Mouse (Mus musculus): ENCODE measurements at regions not wholly inside any gene's neighbourhood (a gene's known extent, or its start where the extent isn't known, plus 50 kb on each side); places are given as distances from the start of the nearest gene placed in this dataset.
"Not testable (repeated sequence)": the region's sequence is repeated elsewhere in the genome, so short reads cannot be mapped to it uniquely, and the experiment has no call there.

- DNase-seq (ENCODE audit: low read depth, low spot score) = no peak
These were observed 697.8 kb upstream of the Got2 start for GRCm38 (mm10) chr8:96586129-96586528.

GRCm38 (mm10) chr8:96552512-96552911, 664.2 kb upstream of the Got2 start:
- no peak for DNase-seq (ENCODE audit: low read depth, low spot score)

DNA sequence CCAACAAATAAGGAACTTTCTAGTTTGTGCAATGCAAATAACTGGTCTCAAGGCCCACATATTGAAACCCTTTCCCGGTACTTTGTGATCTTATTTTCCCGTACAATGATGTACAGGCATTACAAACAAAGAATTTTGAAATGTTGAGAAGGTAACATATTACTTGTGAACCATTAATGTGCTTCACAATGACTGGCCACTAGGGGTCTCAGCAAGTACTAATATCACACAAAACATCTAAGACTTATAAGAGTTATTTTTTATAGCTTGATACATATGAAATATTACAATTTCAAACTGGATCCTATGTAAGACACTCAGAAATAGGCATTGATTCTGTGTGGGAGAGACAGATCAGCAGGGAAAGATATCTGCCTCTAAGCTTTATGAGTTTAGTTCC, 662.1 kb upstream of the Got2 start:
- DNase-seq (ENCODE audit: low read depth, low spot score) = peak; percentile 7

DNA sequence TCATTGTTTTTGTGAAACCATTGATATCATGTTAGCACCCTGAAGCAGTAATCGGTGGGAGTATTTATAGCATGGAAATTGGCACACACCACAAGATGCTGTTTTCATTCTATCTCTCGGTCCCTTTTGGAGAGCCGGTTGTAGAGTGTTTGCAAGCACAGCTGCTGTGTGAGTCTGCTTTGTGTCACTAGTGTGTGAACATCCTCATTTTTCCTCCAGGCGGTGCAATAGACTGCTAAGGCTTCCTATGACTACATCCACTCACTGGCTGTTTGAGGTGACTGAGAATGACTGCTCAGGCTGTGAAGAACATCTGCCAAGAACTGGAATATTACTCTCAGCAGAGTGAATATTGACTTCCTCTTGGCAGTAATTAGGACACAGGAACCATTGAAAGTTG, 660.3 kb upstream of the Got2 start:
- no peak for DNase-seq (ENCODE audit: low read depth, low spot score)

DNA sequence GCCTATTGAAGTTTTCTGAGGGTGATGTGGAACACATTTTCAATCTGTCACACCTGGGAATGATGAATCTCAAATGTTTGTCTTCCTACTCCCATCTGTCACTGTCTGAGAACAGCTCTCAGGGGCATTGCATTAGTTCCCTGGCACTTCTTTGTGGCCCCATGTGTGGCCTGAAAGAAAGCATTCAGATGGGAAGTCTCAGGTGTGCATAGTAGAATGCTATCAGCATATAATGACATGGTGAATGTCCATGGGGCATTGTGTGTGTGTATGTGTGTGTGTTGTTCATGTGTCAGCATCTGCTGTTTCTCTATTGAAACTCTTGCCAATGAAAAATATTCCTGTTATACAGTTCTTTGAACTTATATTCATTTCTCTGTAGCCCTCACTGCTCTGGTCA, 659.8 kb upstream of the Got2 start:
- DNase-seq (ENCODE audit: low read depth, low spot score) = no peak

- DNase-seq (ENCODE audit: low read depth, low spot score) = no peak
These were observed 653.9 kb upstream of the Got2 start for GRCm38 (mm10) chr8:96542215-96542614.

DNA sequence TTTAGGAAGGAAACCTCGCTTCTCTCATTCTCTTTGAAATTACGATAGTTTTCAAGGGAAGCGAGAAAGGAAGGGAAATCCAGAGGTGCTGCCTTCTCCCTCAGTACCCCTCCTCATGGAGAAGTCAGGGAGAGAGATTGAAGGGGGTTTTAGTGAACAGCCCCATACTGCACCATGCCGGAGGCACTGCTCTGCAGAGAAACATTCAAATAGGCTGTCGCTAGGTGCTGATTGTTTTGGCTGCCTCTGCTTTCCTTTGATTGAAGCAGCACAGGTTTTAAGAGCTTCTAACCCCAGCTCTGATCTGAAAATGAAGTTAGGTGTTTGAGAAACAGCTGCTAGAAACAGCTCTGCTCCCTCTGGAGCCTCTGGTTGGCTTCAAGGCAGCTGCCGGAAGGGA, 610.5 kb upstream of the Got2 start:
- DNase-seq (ENCODE audit: low read depth, low spot score) = no peak

DNA sequence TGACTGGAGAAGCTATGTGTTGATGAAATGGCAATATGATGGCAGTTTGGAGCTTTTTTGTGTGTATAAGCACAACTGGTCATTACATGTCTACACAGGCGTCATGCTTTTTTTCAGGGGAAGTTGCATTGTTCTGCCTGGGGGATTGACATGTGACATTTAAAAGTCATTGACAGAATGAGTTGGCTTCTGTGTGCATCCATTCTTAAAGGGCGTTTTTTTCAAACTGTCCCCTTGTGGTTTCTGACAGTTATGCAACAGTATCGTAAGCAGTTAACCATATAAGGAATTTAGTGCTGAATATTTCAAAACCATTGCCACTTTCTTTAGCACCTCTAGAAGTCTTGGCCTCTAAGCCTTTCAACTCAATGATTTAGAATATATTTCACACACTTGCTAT, 607.1 kb upstream of the Got2 start:
- DNase-seq (ENCODE audit: low read depth, low spot score) = no peak

DNA sequence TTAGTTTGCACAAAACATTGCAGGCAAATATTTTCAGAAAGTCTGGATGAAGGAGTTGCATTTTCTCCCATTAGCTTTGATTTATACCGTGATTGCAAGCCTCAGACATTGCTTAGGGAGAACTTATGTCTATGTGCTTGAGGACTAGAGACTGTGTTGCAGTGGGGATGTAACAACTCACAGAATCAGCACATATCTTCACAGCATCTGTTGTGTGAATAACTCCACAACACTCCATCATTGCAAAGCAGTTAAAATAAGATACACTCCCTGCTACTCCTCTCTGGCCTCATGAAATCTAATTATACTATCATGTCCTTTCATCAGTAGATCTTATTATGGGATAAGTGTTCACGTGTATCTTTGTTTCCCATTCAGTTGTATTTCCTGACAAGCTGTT, 601.5 kb upstream of the Got2 start:
- no peak for DNase-seq (ENCODE audit: low read depth, low spot score)

GRCm38 (mm10) chr8:96488741-96489453, 600.5 kb upstream of the Got2 start:
- no peak for DNase-seq (ENCODE audit: low read depth, low spot score)

DNA sequence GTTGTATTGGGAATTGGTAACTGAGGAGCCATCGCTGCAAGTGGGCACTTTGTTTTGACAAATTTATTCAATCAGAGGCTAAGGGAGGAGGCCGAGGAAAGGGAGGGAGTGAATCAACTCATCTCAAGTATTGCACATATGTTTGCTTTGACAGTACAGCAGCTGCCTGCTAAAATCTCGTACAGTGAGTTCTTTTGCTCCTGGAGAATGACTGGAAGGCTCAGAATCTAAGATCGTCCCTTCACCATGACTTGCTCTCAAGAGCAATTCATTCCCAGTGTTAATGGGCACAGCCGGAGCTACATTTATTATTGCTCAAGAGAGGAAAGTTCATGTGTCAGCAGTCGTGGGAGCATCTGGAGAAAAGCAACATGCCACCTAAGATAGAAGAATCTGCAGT, 567.6 kb upstream of the Got2 start:
- DNase-seq (ENCODE audit: low read depth, low spot score) = no peak

DNA sequence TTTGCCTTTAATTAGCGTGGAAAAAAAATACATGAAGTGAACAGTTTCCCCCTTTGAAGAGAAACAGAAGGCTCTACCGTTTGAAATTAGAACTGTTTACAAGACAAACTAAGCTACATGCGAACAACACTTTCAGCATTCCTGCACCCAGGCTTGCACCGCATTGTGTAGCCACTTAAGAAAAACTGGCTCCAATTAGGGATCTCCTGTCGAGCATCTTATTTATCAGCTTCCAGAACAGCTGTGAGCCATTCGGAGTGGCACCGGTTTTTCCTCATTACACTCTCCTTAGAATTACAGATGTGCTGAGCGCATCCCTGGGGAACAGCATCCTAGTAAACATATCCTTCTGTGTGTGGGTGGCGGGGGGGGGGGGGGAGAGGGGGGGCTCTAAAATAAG, 567.0 kb upstream of the Got2 start:
- DNase-seq (ENCODE audit: low read depth, low spot score) = no peak

- no peak for DNase-seq (ENCODE audit: low read depth, low spot score)
These were observed 541.4 kb upstream of the Got2 start for GRCm38 (mm10) chr8:96429708-96430107.

DNA sequence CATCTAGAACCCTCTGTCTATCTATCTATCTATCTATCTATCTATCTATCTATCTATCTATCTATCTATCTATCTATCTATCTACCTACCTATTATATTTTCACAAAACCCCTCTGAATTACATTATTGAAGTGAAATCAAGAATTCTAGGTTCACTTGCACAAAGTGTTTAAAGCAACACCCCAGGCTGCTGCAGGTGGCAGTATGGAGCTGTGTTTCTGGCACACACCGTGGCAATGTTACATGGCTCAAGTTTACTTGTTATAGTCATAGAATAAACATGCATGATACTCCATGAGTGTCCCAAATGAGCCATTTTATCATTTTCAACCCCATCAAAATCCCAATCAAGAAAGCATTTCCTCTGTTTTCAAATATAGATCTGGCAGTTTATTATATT, 538.6 kb upstream of the Got2 start:
- DNase-seq (ENCODE audit: low read depth, low spot score) = no peak

- DNase-seq (ENCODE audit: low read depth, low spot score) = no peak
These were observed 521.3 kb upstream of the Got2 start for GRCm38 (mm10) chr8:96409601-96410000.

GRCm38 (mm10) chr8:96404549-96405145, 516.3 kb upstream of the Got2 start:
- no peak for DNase-seq (ENCODE audit: low read depth, low spot score)

- DNase-seq (ENCODE audit: low read depth, low spot score) = no peak
These were observed 515.3 kb upstream of the Got2 start for GRCm38 (mm10) chr8:96403669-96404068.

DNA sequence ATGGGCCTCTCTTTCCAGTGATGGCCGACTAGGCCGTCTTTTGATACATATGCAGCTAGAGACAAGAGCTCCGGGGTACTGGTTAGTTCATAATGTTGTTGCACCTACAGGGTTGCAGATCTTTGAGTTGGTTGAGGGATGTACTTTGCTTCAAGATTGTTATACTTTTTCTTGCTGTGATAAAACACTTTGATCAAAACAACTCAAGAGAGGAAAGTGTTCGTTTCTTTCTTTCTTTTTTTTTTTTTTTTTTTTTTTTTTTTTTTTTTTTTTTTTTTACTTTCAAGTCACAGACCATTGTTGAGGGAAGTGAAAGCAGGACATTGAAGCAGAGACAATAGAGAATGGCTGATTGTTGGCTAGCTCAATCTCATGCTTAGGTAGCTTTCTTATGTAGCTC, 511.0 kb upstream of the Got2 start:
- not testable (repeated sequence) for DNase-seq (ENCODE audit: low read depth, low spot score)

DNA sequence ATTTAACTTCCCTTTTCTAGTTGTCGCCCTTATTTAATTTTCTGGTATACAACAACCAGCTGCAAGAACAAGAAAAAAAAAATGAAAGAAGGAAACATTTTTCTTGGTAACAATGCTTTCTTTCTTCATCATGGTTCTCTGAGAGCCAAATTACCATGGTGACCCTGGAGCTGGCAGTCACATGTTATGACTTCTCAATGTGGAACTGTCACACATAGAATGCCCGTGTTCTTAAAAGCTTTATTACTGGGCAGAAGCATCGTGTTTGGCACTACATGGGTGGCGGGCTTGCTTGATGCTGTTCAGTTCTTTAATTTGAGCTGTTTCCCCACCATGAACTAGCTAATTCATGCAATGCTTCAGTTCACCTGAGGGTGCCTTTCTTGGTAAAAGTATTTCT, 504.7 kb upstream of the Got2 start:
- no peak for DNase-seq (ENCODE audit: low read depth, low spot score)

DNA sequence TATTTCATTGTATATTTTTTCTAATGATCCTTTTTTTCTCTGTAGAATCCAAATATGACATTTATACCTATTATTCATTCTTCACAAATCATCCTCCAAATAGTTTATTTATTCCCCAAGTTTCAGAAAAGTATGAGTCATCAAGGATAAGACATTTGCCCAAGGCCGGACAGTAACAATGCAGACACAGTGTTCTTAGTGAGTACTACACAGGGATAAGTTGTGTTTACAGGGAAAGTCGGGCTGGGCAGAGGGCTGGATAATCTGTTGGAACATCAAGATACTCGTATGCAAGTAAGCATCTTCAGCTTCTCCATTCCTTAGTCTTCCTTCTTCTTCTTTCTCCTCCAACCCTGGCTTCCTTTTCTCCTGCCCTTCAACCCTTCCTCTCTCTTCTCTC, 500.9 kb upstream of the Got2 start:
- DNase-seq (ENCODE audit: low read depth, low spot score) = no peak

DNA sequence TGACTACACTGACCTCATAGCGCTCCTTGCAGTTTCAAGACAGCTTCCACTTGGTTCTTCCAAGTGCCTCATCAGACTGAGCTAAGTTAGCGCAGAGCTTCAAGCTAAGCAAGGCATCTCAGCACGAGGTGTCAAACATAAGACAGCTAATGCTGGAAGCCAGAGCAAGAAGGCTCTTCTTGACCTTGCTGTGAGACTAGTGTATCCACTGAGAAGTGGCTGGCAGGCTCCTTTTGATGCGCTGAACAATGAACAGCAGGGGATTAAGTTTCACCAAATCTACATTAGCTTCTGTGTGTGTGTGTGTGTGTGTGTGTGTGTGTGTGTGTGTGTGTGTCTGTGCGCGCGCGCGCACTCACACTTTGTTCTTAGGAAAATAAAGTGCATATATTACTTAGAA, 482.2 kb upstream of the Got2 start:
- peak; percentile 2 for DNase-seq (ENCODE audit: low read depth, low spot score)

DNA sequence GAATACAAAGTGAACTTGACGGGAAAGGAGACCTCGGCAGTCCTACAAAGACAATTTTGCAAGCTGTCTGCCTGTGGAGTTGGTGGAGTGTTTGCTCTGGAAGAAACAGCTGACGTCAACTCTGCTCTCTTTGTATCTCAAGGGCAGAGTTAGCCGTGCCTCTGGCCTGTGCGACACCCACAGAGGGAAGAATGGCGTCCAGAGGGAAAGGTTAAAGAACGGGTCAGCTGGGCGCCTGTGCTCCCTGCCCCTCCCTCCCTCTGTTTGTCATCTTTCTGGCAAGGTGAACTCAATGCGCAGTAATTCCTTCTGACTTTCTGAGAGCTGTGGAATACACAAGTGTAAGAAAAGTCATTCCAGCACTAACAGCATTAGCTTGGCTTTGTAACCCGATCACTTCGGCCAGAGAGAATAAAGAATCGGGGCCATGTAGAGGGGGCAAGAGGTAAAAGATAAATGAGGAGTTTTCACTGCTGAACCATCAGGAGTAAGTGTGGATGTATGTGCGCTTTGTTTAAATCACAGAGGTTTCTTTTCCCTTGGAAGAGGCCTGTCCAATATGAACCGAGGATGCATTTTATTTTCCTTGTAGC, 474.6 kb upstream of the Got2 start:
- DNase-seq (ENCODE audit: low read depth, low spot score) = peak; percentile 26

DNA sequence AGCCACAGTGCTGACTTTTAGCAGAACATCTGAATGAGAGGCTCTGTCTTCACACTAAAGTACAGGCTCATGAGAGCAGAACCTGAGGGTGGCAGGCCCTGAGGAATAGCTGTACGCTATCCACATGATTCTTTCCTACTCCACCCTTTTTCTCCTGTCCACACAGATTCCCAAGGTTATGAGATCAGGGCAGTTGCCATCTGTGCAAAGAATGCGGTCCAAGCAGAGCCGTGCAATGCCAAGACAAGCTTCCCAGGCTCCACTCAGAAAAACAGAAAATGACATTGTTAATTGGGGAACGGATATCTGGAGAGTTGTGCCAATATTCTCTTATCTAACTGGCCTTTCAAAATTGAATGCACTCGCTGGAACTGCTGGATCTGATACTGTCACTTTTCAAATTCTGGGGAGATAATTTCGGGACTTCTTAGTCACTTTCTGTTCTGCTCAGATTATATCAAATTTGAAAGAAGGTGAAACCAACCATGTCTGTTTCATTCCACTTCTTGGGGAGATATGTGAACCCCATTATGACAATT, 462.3 kb upstream of the Got2 start:
- no peak for DNase-seq (ENCODE audit: low read depth, low spot score)
